In the genomic region with DNA sequence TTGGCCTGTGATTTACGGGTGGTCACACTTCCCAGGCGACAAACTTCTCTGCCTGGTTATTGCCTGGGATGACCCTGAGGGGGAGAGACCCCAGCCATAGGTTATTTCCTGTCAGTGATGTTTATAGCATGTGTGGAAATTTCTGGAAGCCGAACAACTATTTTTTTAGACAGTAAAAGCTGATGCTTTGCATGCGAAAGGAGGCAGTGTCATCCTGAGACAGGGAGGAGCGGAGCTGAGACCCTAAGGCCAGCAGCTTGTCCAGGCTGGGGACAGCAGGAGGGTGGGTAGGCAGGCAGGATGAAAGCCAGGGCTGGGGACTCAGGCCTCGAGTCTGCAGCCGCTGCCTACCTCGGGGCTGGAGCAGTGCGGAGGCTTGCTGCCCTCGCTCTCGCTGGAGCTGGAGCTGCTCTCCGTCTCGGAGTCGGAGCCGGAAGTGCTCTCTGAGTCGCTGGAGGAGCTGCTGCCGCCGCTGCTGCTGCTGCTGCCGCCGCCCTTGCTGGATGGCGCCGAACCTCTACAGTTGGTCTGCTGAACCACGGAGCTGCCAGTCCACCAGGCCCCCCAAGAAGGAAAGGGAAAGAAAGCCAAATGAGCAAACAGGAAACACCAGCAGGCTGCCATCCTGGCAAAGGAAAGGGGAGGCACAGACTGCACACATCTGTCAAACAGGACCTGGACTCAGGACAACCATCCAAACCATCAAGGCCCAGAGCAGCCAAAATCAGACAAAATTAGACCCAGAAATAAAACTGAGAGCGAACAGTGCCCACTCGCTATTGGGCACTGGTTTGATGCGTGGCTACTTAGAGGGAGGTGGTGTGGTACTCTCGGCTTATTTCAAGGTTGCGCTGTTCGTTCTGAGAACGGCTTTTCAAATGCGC, we compare ENCODE assay signal across 7 mouse cellular contexts.
DNase-seq lines count a peak whose midpoint lies in the region; ATAC-seq and TF ChIP-seq lines count a peak whose summit lies in the region.

No protein-coding gene starts in this region.

- ATAC-seq in kidney, embryonic 15.5 days (replicated peaks; ENCODE audit: low FRiP score), result peak; percentile 69
- ATAC-seq in forebrain, embryonic 11.5 days (replicated peaks; ENCODE audit: low FRiP score), result no peak

- no peak for DNase-seq in layer of hippocampus, adult 2 months (ENCODE audit: low spot score in 2 of 2)
- DNase-seq in layer of hippocampus, adult 8-10 months (ENCODE audit: low spot score in 2 of 2), result no peak
- DNase-seq in forelimb bud, embryonic 11.5 days (ENCODE audit: low read depth, low spot score), result peak; percentile 26
- DNase-seq in lung, postnatal 36 days, result peak; percentile 7
- no peak for DNase-seq in forebrain, embryonic 11.5 days (ENCODE audit: low spot score)
- no peak for DNase-seq in layer of hippocampus, adult 18-20 months (ENCODE audit: low spot score in 2 of 2)

- no peaks in the 10 kb centered on the region for H3K36me3 ChIP-seq in kidney, embryonic 15.5 days
- no peaks in the 10 kb centered on the region for H3K36me3 ChIP-seq in forebrain, embryonic 11.5 days (ENCODE audit: control insufficient read depth, insufficient read depth, low read length)

- H3K4me3 ChIP-seq in layer of hippocampus, adult 2 months, result peak overlapping the region; percentile 41
- H3K4me3 ChIP-seq in kidney, embryonic 15.5 days (replicated peaks), result peak overlapping the region; percentile 19
- H3K4me3 ChIP-seq in forebrain, embryonic 11.5 days (ENCODE audit: low read depth, low read length), result no peak overlapping the region

- peaks cover 15% of the 10 kb centered on the region for H3K4me1 ChIP-seq in kidney, embryonic 15.5 days
- H3K4me1 ChIP-seq in forebrain, embryonic 11.5 days (replicated peaks; ENCODE audit: control insufficient read depth, insufficient read depth, low read length), result no peaks in the 10 kb centered on the region

- H3K4me2 ChIP-seq in kidney, embryonic 15.5 days, result peak overlapping the region; percentile 52
- H3K4me2 ChIP-seq in forebrain, embryonic 11.5 days (ENCODE audit: low read depth, low read length, severe bottlenecking), result no peak overlapping the region

- H3K27me3 ChIP-seq in kidney, embryonic 15.5 days, result 0 out of 2 replicates have a peak, but pooled peaks cover 2% of the 10 kb centered on the region
- no peaks in the 10 kb centered on the region for H3K27me3 ChIP-seq in forebrain, embryonic 11.5 days (ENCODE audit: control insufficient read depth, insufficient read depth, low read length)

- 41% methylated on average over 31 of the region's 31 CpGs for WGBS in kidney, embryonic 15.5 days
- 75% methylated on average over 31 of the region's 31 CpGs for WGBS in forebrain, embryonic 11.5 days

- no peak overlapping the region for H3K9ac ChIP-seq in kidney, embryonic 15.5 days
- H3K9ac ChIP-seq in forebrain, embryonic 11.5 days (ENCODE audit: low read length), result no peak overlapping the region

- TF ChIP-seq CTCF in layer of hippocampus, adult 2 months (conservative IDR thresholded peaks at IDR 0.05), result no peak

- H3K9me3 ChIP-seq in kidney, embryonic 15.5 days (replicated peaks), result no peaks in the 10 kb centered on the region
- no peaks in the 10 kb centered on the region; the same call in 1 of the 2 replicates for H3K9me3 ChIP-seq in forebrain, embryonic 11.5 days (ENCODE audit: control insufficient read depth, low read length)

- H3K27ac ChIP-seq in layer of hippocampus, adult 2 months, result peak overlapping the region; percentile 39; the same call in 1 of the 2 replicates
- peak overlapping the region; percentile 23; the same call in 1 of the 2 replicates for H3K27ac ChIP-seq in kidney, embryonic 15.5 days
- no peak overlapping the region for H3K27ac ChIP-seq in forebrain, embryonic 11.5 days (ENCODE audit: low read depth, low read length)

Comparison
In these comparisons a context has a peak if more than half of its experiments do, and no peak if none do; other contexts are left out.
1. DNase-seq: peak in forelimb bud, embryonic 11.5 days (single experiment) and lung, postnatal 36 days (single experiment); none in layer of hippocampus, adult 2 months (0 of 2), layer of hippocampus, adult 8-10 months (0 of 2), forebrain, embryonic 11.5 days (single experiment) and layer of hippocampus, adult 18-20 months (0 of 2).